Mouse (Mus musculus) cortical plate, adult 2 months (tissue): ENCODE results near the gene Btk. TPM values are rescaled to one million over a fixed set of nuclear protein-coding genes. Genes with fewer than 3 reads are reported as not detected.

Experiments used
- H3K27ac ChIP-seq: fragments of 200-500 bp; 2 replicates; pipeline ENCODE4 v1.5.1; 2012; ENCODE audit warnings: low read length, control low read depth, inconsistent platforms; ENCODE audit not compliant: insufficient read depth
- H3K4me1 ChIP-seq: fragments of 200-500 bp; 2 replicates; pipeline ENCODE4 v1.6.1; 2011; ENCODE audit warnings: low read length; ENCODE audit not compliant: control insufficient read depth, insufficient read depth
- H3K4me3 ChIP-seq: fragments of 200-500 bp; 2 replicates; pipeline ENCODE4 v1.5.1; 2011; ENCODE audit warnings: mild to moderate bottlenecking, low read length, control low read depth; ENCODE audit not compliant: insufficient read depth
- CTCF ChIP-seq: fragments of 200-500 bp; IDR thresholded peaks from 2 replicates; pipeline ENCODE4 v1.5.1; 2011; ENCODE audit warnings: mild to moderate bottlenecking, control low read depth, low read length; ENCODE audit not compliant: insufficient read depth; ENCODE audit errors: extremely low read depth
- POLR2A ChIP-seq: fragments of 200-500 bp; IDR thresholded peaks from 2 replicates; pipeline ENCODE4 v1.6.1; 2011; ENCODE audit warnings: mild to moderate bottlenecking, low read length, control low read depth; ENCODE audit not compliant: insufficient read depth; ENCODE audit errors: extremely low read depth
- polyA plus RNA-seq: library from polyadenylated mRNA; depleted of rRNA; stranded (reverse); fragments of >200 nt; gene quantifications from 2 replicates; pipeline ENCODE4 v1.2.3, GENCODE M21; 2012; rRNA removed

The Btk gene
- 0.94 and 1.5 TPM in 2 replicates for polyA plus RNA-seq

DNA sequence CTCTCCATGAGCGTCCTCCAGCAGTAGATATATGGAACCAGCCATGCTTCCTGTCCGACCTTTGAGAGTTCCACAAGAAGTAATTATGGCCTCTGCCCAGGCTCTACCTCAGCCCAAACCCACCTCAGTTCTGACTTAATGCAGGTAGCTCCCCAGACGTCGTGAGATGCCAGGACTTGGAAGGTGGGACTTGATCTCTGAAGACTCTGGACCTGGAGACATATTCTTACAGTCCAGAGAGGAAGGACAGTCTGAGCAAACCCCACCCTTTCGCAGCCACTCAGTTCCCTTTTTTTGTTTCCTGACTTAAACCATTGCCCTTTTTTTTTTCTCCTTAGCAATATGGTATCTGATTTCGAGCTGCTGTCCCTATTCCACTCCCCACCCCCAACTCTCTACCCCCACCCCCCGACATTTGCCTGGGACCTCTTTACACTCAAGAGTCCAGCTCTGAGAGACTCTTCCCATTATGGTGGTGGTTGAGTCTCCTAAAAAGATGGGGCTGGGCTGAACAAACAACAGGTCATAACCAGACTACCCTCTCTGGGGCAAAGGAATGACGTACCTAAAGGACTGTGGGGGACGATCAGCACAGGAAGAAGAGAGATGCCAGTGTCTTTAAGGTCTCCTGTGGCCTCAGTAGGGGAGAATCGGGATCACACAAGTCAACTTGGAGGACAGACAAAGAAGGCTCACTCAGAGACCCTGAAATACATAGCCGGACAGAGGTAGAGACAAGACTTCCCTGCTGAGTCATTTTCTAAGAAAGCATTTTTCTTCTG, at the start of gene Btk:
Gene Btk, minus strand, starts transcription at position 683 of the 782 bp plus-strand sequence.
- no peak for TF ChIP-seq CTCF
- no peak for TF ChIP-seq POLR2A
- Histone ChIP-seq H3K4me1 (no peaks in the 10 kb centered on the region), H3K4me3 (peak within 1 kb of the TSS; percentile 26; the same call in 1 of the 2 replicates), H3K27ac (no peak within 1 kb of the TSS)

DNA sequence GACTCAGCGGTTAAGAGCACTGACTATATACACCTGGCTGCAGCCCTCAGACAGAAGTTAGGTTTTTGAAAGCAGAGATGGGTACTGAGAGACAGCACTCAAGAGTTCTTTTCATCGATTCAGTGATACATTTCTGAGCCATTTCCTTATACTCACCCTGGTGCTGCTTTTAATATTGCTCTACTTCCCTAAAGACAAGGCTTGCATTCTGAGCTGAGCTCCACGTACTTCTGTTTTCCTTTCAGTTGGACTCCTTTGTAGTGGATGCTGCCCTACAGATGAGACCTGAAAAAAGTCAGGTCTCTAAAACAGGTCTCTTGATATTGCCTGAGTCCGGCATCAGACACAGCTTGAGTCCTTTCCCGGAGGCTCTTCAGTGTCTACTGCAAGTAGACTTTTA, 49.3 kb upstream of the Btk start:
- no peak overlapping the region for H3K4me3 ChIP-seq
- TF ChIP-seq CTCF (no peak), POLR2A (no peak)
- H3K27ac ChIP-seq, result no peak overlapping the region
- no peaks in the 10 kb centered on the region for H3K4me1 ChIP-seq

DNA sequence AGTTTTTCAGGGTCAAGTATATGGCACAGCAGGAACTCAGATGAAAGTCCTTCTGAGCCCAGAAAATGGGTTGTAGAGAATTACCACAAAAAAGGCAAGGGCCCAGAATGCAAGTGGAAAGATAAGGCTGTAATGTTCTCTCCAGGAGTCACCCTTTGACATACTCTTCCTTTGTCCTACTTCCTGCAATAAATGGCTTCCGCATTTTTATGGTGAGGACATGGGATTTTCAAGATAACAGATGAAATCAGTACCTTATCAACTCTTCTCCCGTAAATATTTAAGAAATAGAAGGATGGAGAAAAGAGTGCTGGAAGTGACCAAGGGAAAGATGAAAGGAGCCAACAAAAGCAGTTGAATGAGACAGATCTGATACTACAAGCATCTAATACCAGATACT, 44.8 kb upstream of the Btk start:
- TF ChIP-seq POLR2A (no peak), CTCF (no peak)

DNA sequence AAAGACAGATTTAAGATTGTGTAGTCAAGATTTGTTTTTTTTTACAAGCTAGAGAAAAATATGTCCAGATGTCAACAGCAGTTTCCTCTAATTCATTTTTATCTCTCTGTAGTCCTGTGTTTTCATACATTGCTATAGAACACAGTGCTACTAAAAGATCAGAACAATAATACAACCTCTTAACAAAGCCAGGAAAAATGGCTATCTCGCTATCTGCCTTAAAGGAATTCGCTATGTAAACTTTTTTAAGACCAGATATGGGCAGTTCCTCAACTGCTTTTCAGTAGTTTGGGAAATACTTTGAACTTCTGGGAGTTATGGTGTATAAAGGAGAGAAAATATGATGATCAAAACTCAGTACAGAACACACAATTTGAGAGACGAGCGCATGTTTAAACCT, 40.0 kb upstream of the Btk start:
- Histone ChIP-seq H3K27ac (no peak overlapping the region), H3K4me3 (no peak overlapping the region), H3K4me1 (no peaks in the 10 kb centered on the region)
- TF ChIP-seq CTCF, result no peak
- no peak for TF ChIP-seq POLR2A

More for the DNA sequence above, 44.8 kb upstream of the Btk start:
- H3K4me3 ChIP-seq, result no peak overlapping the region
- no peak overlapping the region for H3K27ac ChIP-seq
- H3K4me1 ChIP-seq, result no peaks in the 10 kb centered on the region

DNA sequence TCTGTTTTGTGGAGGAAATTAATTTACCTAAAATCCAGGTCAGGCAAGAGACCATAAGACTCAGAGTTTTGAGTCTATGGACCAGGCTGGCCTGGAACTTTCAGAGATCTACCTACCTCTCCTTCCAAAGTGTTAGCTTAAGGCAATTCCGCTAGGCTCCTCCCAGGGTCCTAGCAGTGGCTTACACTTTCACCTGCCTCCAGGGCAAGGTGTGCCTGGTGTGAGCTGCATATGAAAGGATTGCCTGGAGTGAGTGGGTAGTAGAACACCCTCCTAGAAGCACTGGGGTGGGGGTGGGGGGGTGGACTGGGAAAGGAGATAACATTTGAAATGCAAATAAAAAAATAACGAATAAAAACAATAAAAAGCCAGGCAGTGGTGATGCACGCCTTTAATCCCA, 38.3 kb upstream of the Btk start:
- no peak overlapping the region for H3K4me3 ChIP-seq
- TF ChIP-seq POLR2A (no peak), CTCF (no peak)
- no peaks in the 10 kb centered on the region for H3K4me1 ChIP-seq
- no peak overlapping the region for H3K27ac ChIP-seq

DNA sequence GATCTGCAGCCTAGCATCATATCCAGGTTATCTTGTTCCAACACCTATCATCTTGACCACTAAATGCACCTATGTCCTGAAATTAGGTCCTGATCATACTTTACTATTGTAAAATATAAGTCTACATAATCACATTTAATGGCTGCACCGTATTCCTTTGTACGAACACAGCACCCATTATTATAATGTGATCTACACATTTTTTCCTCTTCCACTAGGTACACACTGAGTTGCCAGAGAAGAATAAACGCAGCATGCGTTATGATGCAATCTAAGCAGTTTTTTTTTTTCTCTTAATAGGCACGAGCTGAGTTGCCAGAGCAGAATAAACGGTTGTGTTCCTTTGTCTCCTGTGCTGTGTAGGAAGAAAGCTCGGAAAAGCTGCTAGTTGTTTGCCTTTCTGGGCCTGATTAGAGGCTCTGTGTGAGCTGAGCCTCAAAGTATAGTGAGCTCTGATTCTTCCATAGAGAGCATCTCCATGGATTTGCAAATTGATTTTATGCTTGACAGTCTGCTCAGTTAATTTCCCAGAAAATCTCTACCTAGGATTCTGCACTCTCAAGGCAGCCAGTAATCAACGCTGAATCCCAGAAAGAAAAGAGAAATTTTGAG, 37.0 kb upstream of the Btk start:
- TF ChIP-seq CTCF (no peak), POLR2A (no peak)
- H3K4me3 ChIP-seq, result no peak overlapping the region
- no peaks in the 10 kb centered on the region for H3K4me1 ChIP-seq
- no peak overlapping the region for H3K27ac ChIP-seq

DNA sequence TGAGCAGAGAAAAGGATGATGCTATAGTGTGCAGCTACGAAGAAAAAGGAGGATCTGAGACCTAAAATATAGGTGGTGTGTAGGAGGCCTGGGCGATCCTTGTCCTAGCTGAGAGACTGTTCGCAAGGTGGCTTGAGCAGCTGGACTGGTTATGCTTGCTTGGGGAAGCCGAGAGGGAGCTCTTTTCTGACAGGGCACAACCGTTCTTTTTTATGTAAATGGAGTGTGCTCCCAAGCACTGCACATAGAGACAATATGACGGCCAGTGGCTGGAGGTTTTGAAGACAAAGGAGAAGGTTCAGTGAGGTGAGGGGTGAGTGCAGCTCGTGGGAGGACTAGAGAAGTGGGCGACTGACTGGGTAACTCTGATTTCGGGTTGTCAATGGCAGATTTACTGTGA, 36.3 kb upstream of the Btk start:
- Histone ChIP-seq H3K27ac (no peak overlapping the region), H3K4me1 (no peaks in the 10 kb centered on the region), H3K4me3 (no peak overlapping the region)
- no peak for TF ChIP-seq POLR2A
- no peak for TF ChIP-seq CTCF

DNA sequence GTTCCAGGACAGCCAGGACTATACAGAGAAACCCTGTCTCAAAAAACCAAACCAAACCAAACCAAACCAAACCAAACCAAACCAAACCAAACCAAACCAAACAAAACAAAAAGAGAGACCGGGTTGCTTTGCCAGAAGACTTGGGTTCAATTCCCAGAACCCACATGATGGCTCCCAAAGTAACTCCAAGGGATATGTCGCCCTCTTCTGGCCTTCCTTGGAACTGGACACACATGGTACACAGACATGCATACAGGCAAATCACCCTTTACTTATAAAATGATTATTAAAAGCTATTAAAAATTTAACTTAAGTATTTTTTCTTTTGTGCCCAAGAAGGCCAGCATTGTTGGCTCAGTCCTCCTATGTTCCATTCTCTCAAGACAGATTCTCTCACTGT, 30.9 kb upstream of the Btk start:
- no peak for TF ChIP-seq POLR2A
- no peak for TF ChIP-seq CTCF
- Histone ChIP-seq H3K27ac (no peak overlapping the region), H3K4me1 (no peaks in the 10 kb centered on the region), H3K4me3 (no peak overlapping the region)

DNA sequence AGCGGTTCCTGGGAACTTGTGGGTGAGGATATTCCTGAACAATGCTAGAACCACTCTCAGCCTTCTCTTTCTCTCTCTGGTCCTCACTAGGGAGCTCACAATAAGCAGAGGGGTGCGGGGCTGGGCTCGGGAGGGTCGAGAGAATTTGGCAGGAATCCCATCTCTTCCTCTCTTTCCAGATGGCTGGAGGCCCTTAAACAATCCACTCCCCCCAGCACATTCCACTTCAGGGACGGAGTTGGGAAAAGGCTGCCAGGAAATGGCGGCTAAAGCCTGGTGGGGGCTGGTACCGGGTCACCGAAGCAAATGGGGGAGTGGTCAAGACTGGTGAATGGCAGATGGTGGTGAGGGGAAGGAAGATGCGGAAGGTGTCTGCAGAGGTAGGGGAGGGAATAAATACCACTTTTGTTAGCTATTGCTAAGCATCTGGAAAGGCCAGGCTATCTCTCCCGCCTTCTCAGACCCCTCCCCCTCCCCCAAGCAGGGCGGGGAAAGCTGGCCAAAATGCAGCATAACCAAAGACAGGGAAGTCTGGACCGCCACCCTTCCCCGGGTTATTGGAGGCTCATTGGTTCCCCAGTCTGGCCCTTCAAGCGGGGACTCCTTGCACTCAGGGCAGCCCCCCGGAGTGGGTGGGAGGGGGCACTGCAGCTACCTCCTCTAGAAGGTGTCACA, 29.1 kb upstream of the Btk start:
- TF ChIP-seq POLR2A (no peak), CTCF (no peak)
- Histone ChIP-seq H3K4me3 (peak overlapping the region; percentile 43), H3K4me1 (no peaks in the 10 kb centered on the region), H3K27ac (peak overlapping the region; percentile 42; the same call in 1 of the 2 replicates)
